Mouse (Mus musculus) lung, postnatal 36 days (tissue): ENCODE measurements around the gene Btbd35f7.
"Not testable (repeated sequence)": the region's sequence is repeated elsewhere in the genome, so short reads cannot be mapped to it uniquely, and the experiment has no call there.

Experiments
- DNase-seq: peaks from one replicate; pipeline ENCODE4 v3.0.0; 2022; ENCODE audit warnings: mixed read lengths

The Btbd35f7 gene

GRCm38 (mm10) chrX:5668767-5669166, at the start of gene Btbd35f7:
Gene Btbd35f7, plus strand, starts transcription at chrX:5669067.
- not testable (repeated sequence) for DNase-seq
